Mouse (Mus musculus): ENCODE results near the gene Frmd5. TPM values are rescaled to one million over a fixed set of nuclear protein-coding genes. Genes with fewer than 3 reads are reported as not detected.

Gene Frmd5
- polyA plus RNA-seq, 1 experiment from 2014 or later, result 33.9 TPM

DNA sequence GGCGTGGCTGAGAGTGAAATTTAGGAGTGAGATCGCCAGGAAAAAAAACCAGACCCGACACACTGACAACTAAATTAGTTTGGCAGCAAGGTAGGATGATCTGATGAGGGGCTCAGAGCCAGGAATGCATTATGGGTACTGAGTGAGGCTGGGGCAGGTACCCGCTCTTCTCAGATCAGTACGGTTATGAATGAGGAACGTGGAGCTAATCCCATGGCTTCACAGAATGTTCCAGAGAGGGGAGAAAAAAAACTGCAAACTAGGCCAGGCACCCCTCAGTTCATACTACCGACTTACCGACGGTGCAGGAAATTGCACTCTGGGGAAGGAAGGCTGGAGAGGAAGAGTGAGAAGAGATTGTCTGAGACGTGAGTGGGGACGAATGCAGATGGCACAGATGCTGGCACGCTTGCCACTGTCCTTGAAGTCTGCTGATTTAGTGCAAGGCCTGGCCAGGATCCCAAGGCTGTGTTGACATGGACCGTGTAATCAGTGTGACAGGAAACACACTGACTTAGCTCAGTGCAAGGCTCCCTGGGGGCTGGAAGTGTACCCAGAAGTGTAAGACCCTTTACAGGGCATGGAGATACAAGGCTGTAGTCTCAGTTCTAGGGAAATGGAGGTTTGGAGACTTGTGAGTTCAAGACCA lies 223.3 kb downstream of the Frmd5 start:
- H3K9ac ChIP-seq, result no peak overlapping the region
- no peaks in the 10 kb centered on the region for H3K36me3 ChIP-seq (replicated peaks)
- ATAC-seq (replicated peaks), result no peak; the same call in 1 of the 2 replicates
- H3K4me2 ChIP-seq, result no peak overlapping the region
- H3K9me3 ChIP-seq, result no peaks in the 10 kb centered on the region
- 37% methylated on average over 13 of the region's 13 CpGs for WGBS
- no peaks in the 10 kb centered on the region for H3K27me3 ChIP-seq (replicated peaks)
- H3K27ac ChIP-seq, result no peak overlapping the region; the same call in 1 of the 2 replicates
- H3K4me1 ChIP-seq, result peaks cover 12% of the 10 kb centered on the region
- H3K4me3 ChIP-seq, result no peak overlapping the region

DNA sequence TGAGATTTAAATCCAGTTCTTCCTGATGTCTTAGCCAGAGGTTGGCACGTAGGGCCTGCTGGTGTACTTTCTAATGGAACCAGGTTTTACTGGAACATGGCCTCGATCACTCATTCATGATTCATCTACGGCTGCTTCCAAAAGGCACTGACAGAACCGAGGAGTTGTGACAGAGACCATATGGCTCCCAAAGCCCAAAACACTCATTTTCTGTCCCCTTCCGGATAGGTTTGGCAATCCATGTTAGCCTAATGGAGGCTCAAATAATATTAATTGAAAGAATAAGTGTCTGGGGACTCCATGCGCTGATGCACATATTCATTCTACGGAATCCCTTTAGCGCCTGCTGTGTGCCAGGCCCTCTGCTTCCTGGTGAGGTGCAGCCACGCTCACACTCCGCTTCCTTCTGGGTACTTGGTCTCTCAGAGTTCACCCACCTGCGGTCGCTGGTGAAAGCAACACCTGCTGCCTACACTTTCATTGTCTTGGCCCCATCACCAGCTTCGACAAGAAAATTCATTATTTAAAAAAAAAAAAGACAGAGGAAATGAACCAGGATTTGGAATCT lies 224.0 kb downstream of the Frmd5 start:
- Histone ChIP-seq H3K36me3 (replicated peaks) (no peaks in the 10 kb centered on the region), H3K9ac (no peak overlapping the region), H3K27ac (no peak overlapping the region; the same call in 1 of the 2 replicates), H3K9me3 (no peaks in the 10 kb centered on the region), H3K4me2 (no peak overlapping the region), H3K4me3 (no peak overlapping the region), H3K4me1 (peaks cover 5% of the 10 kb centered on the region), H3K27me3 (replicated peaks) (no peaks in the 10 kb centered on the region)
- WGBS, result 70% methylated on average over 13 of the region's 13 CpGs
- no peak for ATAC-seq (replicated peaks)

DNA sequence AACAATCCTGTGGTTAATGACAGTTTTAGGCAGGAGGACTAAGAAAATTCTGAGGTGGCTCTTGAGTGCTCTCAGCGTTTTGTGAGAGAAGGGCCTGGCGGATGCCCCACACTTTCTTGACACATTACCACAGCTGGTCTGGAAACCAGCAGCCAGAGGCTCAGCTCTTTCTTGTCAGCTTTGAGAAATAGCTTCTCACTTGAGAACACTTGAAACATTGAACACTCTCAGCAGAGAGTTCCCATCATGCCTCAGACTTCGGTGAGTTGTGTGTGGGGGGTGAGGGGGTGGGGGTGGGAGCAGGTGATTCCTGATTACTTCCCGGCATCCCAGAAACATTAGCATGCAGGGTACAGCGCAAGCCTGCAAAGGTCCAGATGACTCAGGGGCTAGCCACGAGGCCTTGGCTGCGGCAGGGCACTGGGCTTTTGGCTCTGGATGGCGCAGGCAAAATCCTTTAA lies 231.1 kb downstream of the Frmd5 start:
- WGBS, result 64% methylated on average over 8 of the region's 8 CpGs

GRCm38 (mm10) chr2:121574066-121574630 lies 232.7 kb downstream of the Frmd5 start:
- Histone ChIP-seq H3K36me3 (replicated peaks) (no peaks in the 10 kb centered on the region), H3K9me3 (no peaks in the 10 kb centered on the region), H3K4me3 (no peak overlapping the region), H3K27me3 (replicated peaks) (no peaks in the 10 kb centered on the region), H3K27ac (no peak overlapping the region), H3K9ac (no peak overlapping the region), H3K4me2 (no peak overlapping the region), H3K4me1 (no peaks in the 10 kb centered on the region)
- 78% methylated on average over 9 of the region's 9 CpGs for WGBS
- ATAC-seq (replicated peaks), result no peak

More for the DNA sequence above, 231.1 kb downstream of the Frmd5 start:
- H3K27ac ChIP-seq, result no peak overlapping the region
- no peaks in the 10 kb centered on the region for H3K36me3 ChIP-seq (replicated peaks)
- no peak overlapping the region for H3K4me2 ChIP-seq
- H3K9ac ChIP-seq, result no peak overlapping the region
- no peaks in the 10 kb centered on the region for H3K9me3 ChIP-seq
- H3K4me3 ChIP-seq, result no peak overlapping the region
- H3K4me1 ChIP-seq, result no peaks in the 10 kb centered on the region
- ATAC-seq (replicated peaks), result no peak
- no peaks in the 10 kb centered on the region for H3K27me3 ChIP-seq (replicated peaks)

GRCm38 (mm10) chr2:121571780-121572179 lies 235.1 kb downstream of the Frmd5 start:
- WGBS, result 21% methylated on average over 7 of the region's 7 CpGs
- no peak overlapping the region for H3K27ac ChIP-seq
- H3K9ac ChIP-seq, result no peak overlapping the region
- H3K27me3 ChIP-seq (replicated peaks), result no peaks in the 10 kb centered on the region
- no peak overlapping the region for H3K4me3 ChIP-seq
- H3K4me2 ChIP-seq, result no peak overlapping the region
- no peaks in the 10 kb centered on the region for H3K4me1 ChIP-seq
- ATAC-seq (replicated peaks), result peak; percentile 89
- H3K36me3 ChIP-seq (replicated peaks), result no peaks in the 10 kb centered on the region; the same call in 1 of the 2 replicates
- no peaks in the 10 kb centered on the region for H3K9me3 ChIP-seq

DNA sequence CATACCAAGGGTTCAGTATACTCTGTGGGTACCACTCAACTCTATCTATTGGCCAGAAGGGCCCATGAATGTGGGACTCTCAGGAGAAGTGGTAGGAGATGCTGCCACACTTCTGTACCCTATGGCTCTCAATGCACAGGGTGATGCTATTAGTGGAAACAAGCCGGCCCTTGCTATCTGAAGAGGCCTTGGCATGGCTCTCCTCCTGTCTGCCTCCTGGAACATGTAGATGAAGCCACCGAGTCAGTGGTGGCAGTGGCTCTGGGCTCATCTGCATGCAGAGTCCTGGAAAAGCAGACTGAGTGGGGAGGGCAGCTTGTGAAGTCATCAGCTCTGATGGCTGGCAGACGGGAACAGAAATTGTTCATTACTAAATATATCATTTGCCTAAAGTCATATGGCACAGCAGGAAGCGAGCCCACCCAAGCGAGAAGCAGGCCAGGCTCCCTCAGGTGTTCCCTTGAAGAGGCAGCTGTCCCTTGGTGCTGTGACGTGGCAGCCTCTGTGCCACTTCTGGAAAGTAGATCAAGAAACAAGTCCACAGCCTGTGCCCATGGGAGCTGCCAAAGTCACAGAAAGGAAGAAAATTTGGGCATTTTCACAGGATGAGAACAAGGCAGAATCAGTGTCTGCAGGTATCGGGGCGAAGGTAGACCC lies 235.8 kb downstream of the Frmd5 start:
- 0 out of 2 replicates have a peak, but pooled peaks have one; percentile 8 for ATAC-seq (replicated peaks)
- Histone ChIP-seq H3K9ac (no peak overlapping the region), H3K27me3 (replicated peaks) (no peaks in the 10 kb centered on the region), H3K4me2 (no peak overlapping the region), H3K4me3 (no peak overlapping the region), H3K9me3 (no peaks in the 10 kb centered on the region), H3K36me3 (replicated peaks) (no peaks in the 10 kb centered on the region; the same call in 1 of the 2 replicates), H3K4me1 (no peaks in the 10 kb centered on the region), H3K27ac (no peak overlapping the region)
- WGBS, result 77% methylated on average over 8 of the region's 8 CpGs

DNA sequence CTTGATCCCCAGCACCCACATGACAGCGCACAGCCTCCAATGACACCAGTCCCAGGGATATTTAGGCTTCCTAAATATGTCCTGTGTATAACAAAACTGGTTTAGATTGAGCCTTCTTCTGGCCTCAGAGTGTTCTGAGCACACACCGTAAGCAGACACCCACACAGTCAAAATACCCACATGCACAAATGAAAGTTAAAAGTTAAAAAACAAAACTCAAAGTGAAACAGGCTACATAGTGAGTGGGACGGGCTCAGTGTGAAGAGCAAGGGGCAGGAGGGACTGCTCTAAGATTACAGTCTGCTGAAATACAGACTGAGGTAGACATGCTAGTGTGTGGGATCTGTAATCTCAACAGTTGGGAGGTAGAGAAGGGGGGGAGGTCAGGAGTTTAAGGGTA lies 236.8 kb downstream of the Frmd5 start:
- H3K4me3 ChIP-seq, result no peak overlapping the region
- no peaks in the 10 kb centered on the region for H3K4me1 ChIP-seq
- 89% methylated on average over 3 of the region's 3 CpGs for WGBS
- no peak overlapping the region for H3K4me2 ChIP-seq
- no peaks in the 10 kb centered on the region; the same call in 1 of the 2 replicates for H3K36me3 ChIP-seq (replicated peaks)
- H3K27ac ChIP-seq, result no peak overlapping the region
- H3K9me3 ChIP-seq, result no peaks in the 10 kb centered on the region
- H3K27me3 ChIP-seq (replicated peaks), result no peaks in the 10 kb centered on the region
- H3K9ac ChIP-seq, result no peak overlapping the region
- no peak for ATAC-seq (replicated peaks)

DNA sequence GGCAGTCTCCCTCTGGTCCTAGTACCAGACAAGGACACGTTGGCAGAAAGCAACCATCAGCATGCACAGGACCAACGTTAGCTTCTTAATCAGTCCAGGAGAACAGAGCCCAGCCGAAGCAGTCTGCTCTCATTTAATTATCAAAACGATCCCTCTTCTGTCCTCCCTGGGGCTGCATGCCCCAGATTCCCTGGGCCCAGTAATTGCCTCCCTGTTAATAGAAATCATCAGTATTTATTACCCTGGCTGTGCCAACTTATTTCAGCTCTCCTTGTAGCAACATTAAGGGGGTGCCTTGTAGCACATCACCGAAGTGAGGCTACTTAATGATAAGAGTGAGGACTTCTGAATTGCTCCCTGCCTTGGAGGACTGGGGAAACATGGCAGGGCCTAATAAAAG lies 241.0 kb downstream of the Frmd5 start:
- WGBS, result 66% methylated on average over 5 of the region's 5 CpGs
- H3K36me3 ChIP-seq (replicated peaks), result no peaks in the 10 kb centered on the region; the same call in none of the 2 replicates
- H3K9me3 ChIP-seq, result no peaks in the 10 kb centered on the region
- ATAC-seq (replicated peaks), result no peak
- H3K4me3 ChIP-seq, result no peak overlapping the region
- no peak overlapping the region for H3K27ac ChIP-seq
- H3K4me1 ChIP-seq, result no peaks in the 10 kb centered on the region
- no peaks in the 10 kb centered on the region for H3K27me3 ChIP-seq (replicated peaks)
- H3K9ac ChIP-seq, result no peak overlapping the region
- H3K4me2 ChIP-seq, result no peak overlapping the region

DNA sequence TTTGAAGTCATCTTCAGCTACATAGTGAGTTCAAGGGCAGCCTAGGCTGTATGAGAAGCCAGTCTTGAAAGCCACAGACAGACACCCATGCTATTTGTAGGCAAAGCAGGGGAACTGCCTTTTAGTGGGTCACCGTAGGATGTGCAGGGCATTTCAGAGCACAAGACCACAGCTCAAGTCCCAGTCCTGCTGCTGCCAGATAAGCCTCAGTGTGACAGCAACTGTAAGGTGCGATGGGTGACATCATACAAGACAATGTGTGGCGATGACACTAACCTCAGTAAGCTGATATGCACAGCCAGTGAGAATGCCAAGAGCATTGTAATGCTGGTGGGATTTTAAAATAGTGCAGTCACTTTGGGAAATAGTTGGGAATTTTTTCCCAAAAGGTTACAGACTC lies 243.8 kb downstream of the Frmd5 start:
- Histone ChIP-seq H3K9ac (no peak overlapping the region), H3K9me3 (no peaks in the 10 kb centered on the region), H3K36me3 (replicated peaks) (no peaks in the 10 kb centered on the region; the same call in 1 of the 2 replicates), H3K27ac (no peak overlapping the region), H3K27me3 (replicated peaks) (no peaks in the 10 kb centered on the region), H3K4me1 (no peaks in the 10 kb centered on the region), H3K4me3 (no peak overlapping the region), H3K4me2 (no peak overlapping the region)
- ATAC-seq (replicated peaks), result no peak
- 96% methylated on average over 3 of the region's 3 CpGs for WGBS

- no peak overlapping the region for H3K27ac ChIP-seq
- H3K9me3 ChIP-seq, result no peaks in the 10 kb centered on the region
- ATAC-seq (replicated peaks), result no peak
- peaks cover 16% of the 10 kb centered on the region; the same call in 1 of the 2 replicates for H3K36me3 ChIP-seq (replicated peaks)
- WGBS, result 86% methylated on average over 8 of the region's 8 CpGs
- H3K4me3 ChIP-seq, result no peak overlapping the region
- H3K4me1 ChIP-seq, result no peaks in the 10 kb centered on the region
- no peak overlapping the region for H3K4me2 ChIP-seq
- H3K27me3 ChIP-seq (replicated peaks), result no peaks in the 10 kb centered on the region
- no peak overlapping the region for H3K9ac ChIP-seq
Observed at GRCm38 (mm10) chr2:121551271-121551670, 255.6 kb downstream of the Frmd5 start.

GRCm38 (mm10) chr2:121549630-121550029 lies 257.3 kb downstream of the Frmd5 start:
- no peaks in the 10 kb centered on the region for H3K4me1 ChIP-seq
- ATAC-seq (replicated peaks), result no peak
- no peaks in the 10 kb centered on the region for H3K9me3 ChIP-seq
- no peaks in the 10 kb centered on the region for H3K27me3 ChIP-seq (replicated peaks)
- peaks cover 16% of the 10 kb centered on the region; the same call in 1 of the 2 replicates for H3K36me3 ChIP-seq (replicated peaks)
- no peak overlapping the region for H3K9ac ChIP-seq
- H3K27ac ChIP-seq, result no peak overlapping the region
- H3K4me2 ChIP-seq, result no peak overlapping the region
- H3K4me3 ChIP-seq, result no peak overlapping the region
- WGBS, result 91% methylated on average over 6 of the region's 6 CpGs

DNA sequence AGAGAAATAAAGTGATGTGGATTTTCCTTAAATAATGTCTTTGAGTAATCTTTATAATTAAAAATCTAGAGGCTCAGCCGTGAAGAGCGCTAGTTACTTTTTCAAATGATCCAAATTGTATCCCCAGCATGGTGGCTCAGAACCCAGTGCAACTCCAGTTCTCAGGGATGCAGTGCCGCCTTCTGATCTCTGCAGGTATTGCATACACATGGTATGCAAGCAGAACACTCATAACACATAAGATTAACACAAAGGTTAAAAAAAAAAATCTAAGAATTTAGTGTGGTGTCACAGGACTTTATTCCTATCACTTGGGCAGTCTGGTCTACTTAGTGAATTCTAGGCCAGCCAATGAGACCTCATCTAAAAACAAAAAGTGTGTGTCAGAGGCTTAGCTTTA lies 262.1 kb downstream of the Frmd5 start:
- no peak overlapping the region for H3K4me3 ChIP-seq
- peaks cover 24% of the 10 kb centered on the region; the same call in 1 of the 2 replicates for H3K36me3 ChIP-seq (replicated peaks)
- WGBS, result 90% methylated on average over 3 of the region's 3 CpGs
- no peak for ATAC-seq (replicated peaks)
- no peak overlapping the region for H3K9ac ChIP-seq
- no peaks in the 10 kb centered on the region for H3K27me3 ChIP-seq (replicated peaks)
- H3K9me3 ChIP-seq, result no peaks in the 10 kb centered on the region
- no peaks in the 10 kb centered on the region for H3K4me1 ChIP-seq
- H3K27ac ChIP-seq, result no peak overlapping the region
- no peak overlapping the region for H3K4me2 ChIP-seq
